Mouse (Mus musculus) limb, embryonic 10.5 days (tissue): ENCODE data around the gene Tmem132a. TPM values are rescaled to one million over a fixed set of nuclear protein-coding genes. Genes with fewer than 3 reads are reported as not detected.

ENCODE experiments used
- DNase-seq: peaks from one replicate; pipeline ENCODE4 v3.0.0-alpha.2; 2017; ENCODE audit warnings: low spot score
- H3K27ac ChIP-seq: fragments of 300-500 bp; sonication (generic); 2 replicates; pipeline ENCODE4 v1.5.1; 2016; ENCODE audit warnings: mild to moderate bottlenecking
- H3K27me3 ChIP-seq: fragments of 300-500 bp; sonication (generic); 2 replicates; pipeline ENCODE4 v1.6.1; 2016; ENCODE audit warnings: low read depth, mild to moderate bottlenecking; ENCODE audit not compliant: poor library complexity, severe bottlenecking
- H3K36me3 ChIP-seq: fragments of 300-500 bp; sonication (generic); 2 replicates; pipeline ENCODE4 v1.6.1; 2016; ENCODE audit warnings: mild to moderate bottlenecking, moderate library complexity
- H3K4me1 ChIP-seq: fragments of 300-500 bp; sonication (generic); 2 replicates; pipeline ENCODE4 v1.6.1; 2016
- H3K4me3 ChIP-seq: fragments of 300-500 bp; sonication (generic); 2 replicates; pipeline ENCODE4 v1.5.1; 2016; ENCODE audit warnings: mild to moderate bottlenecking, moderate library complexity
- H3K9me3 ChIP-seq: fragments of 300-500 bp; sonication (generic); replicated peaks from 2 replicates; pipeline ENCODE4 v1.6.1; 2016; ENCODE audit warnings: mild to moderate bottlenecking
- WGBS: fragments of 180-500 bp; shearing (Covaris S2); methylation state at CpG from one replicate; pipeline ENCODE4 v1.1.7; 2016; 5-methylcytosine and 5-hydroxymethylcytosine counted together
- polyA plus RNA-seq: library from polyadenylated mRNA; unstranded; fragments of >200 nt; fragmentation: Nextera tagmentation; extraction: Ambion mirVana; gene quantifications from 2 replicates; pipeline ENCODE4 v1.2.1, GENCODE M21; 2016

Tmem132a gene
- polyA plus RNA-seq: 151 and 160 TPM in 2 replicates

- DNase-seq: no peak
- H3K27ac ChIP-seq: peak within 1 kb of the TSS; percentile 96
- H3K9me3 ChIP-seq: no peaks in the 10 kb centered on the region
- 4% methylated on average over 8 of the region's 8 CpGs for WGBS
- peak within 1 kb of the TSS; percentile 73 for H3K4me3 ChIP-seq
- no peaks in the 10 kb centered on the region for H3K27me3 ChIP-seq
- peaks cover 28% of the 10 kb centered on the region for H3K4me1 ChIP-seq
- peaks cover 73% of the 10 kb centered on the region for H3K36me3 ChIP-seq
Measured at GRCm38 (mm10) chr19:10869886-10870527, at the start of gene Tmem132a. Tmem132a (minus strand) TSS chr19:10869940.

- Histone ChIP-seq H3K4me1 (0 out of 2 replicates have a peak, but pooled peaks cover 4% of the 10 kb centered on the region), H3K36me3 (no peaks in the 10 kb centered on the region), H3K27ac (no peak overlapping the region), H3K27me3 (no peaks in the 10 kb centered on the region), H3K9me3 (no peaks in the 10 kb centered on the region), H3K4me3 (no peak overlapping the region)
- no peak for DNase-seq
- WGBS: 89% methylated on average over 10 of the region's 10 CpGs
Measured at GRCm38 (mm10) chr19:10918321-10918991, 48.7 kb upstream of the Tmem132a start.

GRCm38 (mm10) chr19:10916506-10916905, 46.8 kb upstream of the Tmem132a start:
- H3K9me3 ChIP-seq: no peaks in the 10 kb centered on the region
- no peak overlapping the region for H3K4me3 ChIP-seq
- H3K4me1 ChIP-seq: 0 out of 2 replicates have a peak, but pooled peaks cover 4% of the 10 kb centered on the region
- 59% methylated on average over 5 of the region's 5 CpGs for WGBS
- no peaks in the 10 kb centered on the region for H3K36me3 ChIP-seq
- H3K27me3 ChIP-seq: no peaks in the 10 kb centered on the region
- DNase-seq: no peak
- no peak overlapping the region for H3K27ac ChIP-seq

- H3K27ac ChIP-seq: no peak overlapping the region
- no peaks in the 10 kb centered on the region for H3K9me3 ChIP-seq
- no peak overlapping the region for H3K4me3 ChIP-seq
- no peaks in the 10 kb centered on the region for H3K4me1 ChIP-seq
- 82% methylated on average over 2 of the region's 2 CpGs for WGBS
- H3K36me3 ChIP-seq: no peaks in the 10 kb centered on the region
- H3K27me3 ChIP-seq: no peaks in the 10 kb centered on the region
- DNase-seq: no peak
Measured at GRCm38 (mm10) chr19:10914870-10915269, 45.1 kb upstream of the Tmem132a start.

GRCm38 (mm10) chr19:10914291-10914690, 44.6 kb upstream of the Tmem132a start:
- 76% methylated on average over 7 of the region's 7 CpGs for WGBS
- Histone ChIP-seq H3K9me3 (no peaks in the 10 kb centered on the region), H3K27me3 (no peaks in the 10 kb centered on the region), H3K4me1 (no peaks in the 10 kb centered on the region), H3K36me3 (peaks cover 3% of the 10 kb centered on the region; the same call in 1 of the 2 replicates), H3K27ac (no peak overlapping the region), H3K4me3 (no peak overlapping the region)
- DNase-seq: no peak

- Histone ChIP-seq H3K4me3 (no peak overlapping the region), H3K9me3 (no peaks in the 10 kb centered on the region), H3K27ac (no peak overlapping the region), H3K27me3 (no peaks in the 10 kb centered on the region), H3K36me3 (peaks cover 52% of the 10 kb centered on the region), H3K4me1 (0 out of 2 replicates have a peak, but pooled peaks cover 5% of the 10 kb centered on the region)
- WGBS: 91% methylated on average over 6 of the region's 6 CpGs
- DNase-seq: no peak
Measured at GRCm38 (mm10) chr19:10909087-10909721, 39.5 kb upstream of the Tmem132a start.

GRCm38 (mm10) chr19:10907891-10908290, 38.2 kb upstream of the Tmem132a start:
- 57% methylated on average over 3 of the region's 3 CpGs for WGBS
- Histone ChIP-seq H3K27ac (no peak overlapping the region), H3K9me3 (no peaks in the 10 kb centered on the region), H3K4me1 (0 out of 2 replicates have a peak, but pooled peaks cover 5% of the 10 kb centered on the region), H3K4me3 (no peak overlapping the region), H3K36me3 (peaks cover 66% of the 10 kb centered on the region), H3K27me3 (no peaks in the 10 kb centered on the region)
- peak; percentile 50 for DNase-seq

- Histone ChIP-seq H3K4me3 (no peak overlapping the region), H3K27me3 (no peaks in the 10 kb centered on the region), H3K27ac (no peak overlapping the region), H3K4me1 (0 out of 2 replicates have a peak, but pooled peaks cover 5% of the 10 kb centered on the region), H3K9me3 (no peaks in the 10 kb centered on the region), H3K36me3 (peaks cover 88% of the 10 kb centered on the region)
- 91% methylated on average over 5 of the region's 5 CpGs for WGBS
- no peak for DNase-seq
Measured at GRCm38 (mm10) chr19:10905728-10906000, 35.9 kb upstream of the Tmem132a start.

GRCm38 (mm10) chr19:10904927-10905727, 35.4 kb upstream of the Tmem132a start:
- WGBS: 67% methylated on average over 7 of the region's 7 CpGs
- no peak overlapping the region for H3K4me3 ChIP-seq
- peaks cover 93% of the 10 kb centered on the region for H3K36me3 ChIP-seq
- H3K4me1 ChIP-seq: 0 out of 2 replicates have a peak, but pooled peaks cover 5% of the 10 kb centered on the region
- no peaks in the 10 kb centered on the region for H3K27me3 ChIP-seq
- DNase-seq: no peak
- no peak overlapping the region for H3K27ac ChIP-seq
- no peaks in the 10 kb centered on the region for H3K9me3 ChIP-seq

GRCm38 (mm10) chr19:10904512-10904911, 34.8 kb upstream of the Tmem132a start:
- peaks cover 99% of the 10 kb centered on the region for H3K36me3 ChIP-seq
- H3K27ac ChIP-seq: no peak overlapping the region
- no peaks in the 10 kb centered on the region for H3K9me3 ChIP-seq
- DNase-seq: no peak
- H3K4me3 ChIP-seq: no peak overlapping the region
- 0 out of 2 replicates have a peak, but pooled peaks cover 5% of the 10 kb centered on the region for H3K4me1 ChIP-seq
- 96% methylated on average over 5 of the region's 5 CpGs for WGBS
- no peaks in the 10 kb centered on the region for H3K27me3 ChIP-seq

- no peak overlapping the region for H3K27ac ChIP-seq
- H3K36me3 ChIP-seq: peaks cover 93% of the 10 kb centered on the region
- WGBS: 93% methylated on average over 5 of the region's 5 CpGs
- H3K4me3 ChIP-seq: no peak overlapping the region
- H3K4me1 ChIP-seq: peaks cover 18% of the 10 kb centered on the region
- no peak for DNase-seq
- no peaks in the 10 kb centered on the region for H3K9me3 ChIP-seq
- H3K27me3 ChIP-seq: no peaks in the 10 kb centered on the region
Measured at GRCm38 (mm10) chr19:10901046-10901445, 31.3 kb upstream of the Tmem132a start.

GRCm38 (mm10) chr19:10900315-10900714, 30.6 kb upstream of the Tmem132a start:
- no peaks in the 10 kb centered on the region for H3K27me3 ChIP-seq
- no peak overlapping the region for H3K4me3 ChIP-seq
- DNase-seq: no peak
- H3K27ac ChIP-seq: no peak overlapping the region
- 86% methylated on average over 6 of the region's 6 CpGs for WGBS
- peaks cover 20% of the 10 kb centered on the region for H3K4me1 ChIP-seq
- H3K9me3 ChIP-seq: no peaks in the 10 kb centered on the region
- H3K36me3 ChIP-seq: peaks cover 86% of the 10 kb centered on the region
